Mouse (Mus musculus) liver, adult 2 months (tissue): ENCODE measurements around the gene Slc7a8.

ENCODE experiments used
- CTCF ChIP-seq: fragments of 200-500 bp; IDR thresholded peaks from 2 replicates; pipeline ENCODE4 v1.5.1; 2011; ENCODE audit warnings: low read depth, low read length, control low read depth
- POLR2A ChIP-seq: fragments of 200-500 bp; IDR thresholded peaks from 2 replicates; pipeline ENCODE4 v1.6.1; 2011; ENCODE audit warnings: low read length, control low read depth; ENCODE audit not compliant: insufficient read depth; ENCODE audit errors: extremely low read depth

DNA sequence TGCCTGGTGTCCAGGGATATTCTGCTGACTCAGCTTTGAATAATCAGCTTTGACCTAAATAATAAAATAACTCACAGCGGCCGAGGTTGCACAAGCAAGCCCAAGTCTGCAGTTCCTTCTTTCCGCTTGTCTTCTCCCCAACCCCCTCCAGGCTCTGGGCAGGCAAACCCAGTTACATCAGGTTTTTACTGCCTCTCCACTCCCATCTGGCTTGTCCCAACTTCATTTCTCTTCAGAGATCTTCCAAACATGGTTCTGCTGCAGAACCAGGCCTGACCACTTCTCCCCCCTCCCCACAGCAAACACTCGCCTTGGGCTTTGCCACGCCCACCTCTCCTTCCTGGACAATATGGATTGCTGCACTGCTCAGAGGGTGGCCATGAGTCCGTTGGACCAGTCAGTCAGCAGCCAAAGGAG, 27.1 kb downstream of the Slc7a8 start:
- TF ChIP-seq CTCF = no peak
- no peak for TF ChIP-seq POLR2A
